Mouse (Mus musculus) bone marrow macrophage, adult 2 months (primary cell): ENCODE results near the gene Anapc10.

Experiments used
- CTCF ChIP-seq: IDR thresholded peaks from 2 replicates; pipeline ENCODE4 v1.5.1; 2012; ENCODE audit warnings: low read depth, mild to moderate bottlenecking, low read length, moderate library complexity
- POLR2A ChIP-seq: IDR thresholded peaks from 2 replicates; pipeline ENCODE4 v1.6.1; 2012; ENCODE audit warnings: mild to moderate bottlenecking, low read depth, low read length, borderline replicate concordance

DNA sequence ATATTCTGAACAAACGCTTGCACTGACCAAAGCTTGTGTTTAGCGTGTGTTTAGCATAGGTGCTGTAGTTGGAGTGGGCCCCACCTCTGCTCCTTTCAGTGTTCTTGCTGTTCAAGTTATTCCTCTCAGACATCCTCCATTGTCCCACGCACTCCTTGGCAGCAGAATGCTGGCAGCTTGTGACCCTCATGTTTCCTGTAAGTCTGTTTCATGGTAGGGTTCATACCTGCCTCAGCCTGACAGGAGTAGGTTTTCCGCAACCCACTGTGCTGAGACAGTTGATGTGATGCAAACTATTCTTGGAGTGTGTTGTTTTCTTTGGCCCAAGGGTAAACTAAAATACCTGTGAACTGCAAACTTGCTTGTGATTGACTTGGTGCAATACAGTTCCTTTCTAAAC, 35.2 kb upstream of the Anapc10 start:
- TF ChIP-seq CTCF (no peak), POLR2A (no peak)
